Mouse (Mus musculus): ENCODE measurements around the gene Tex52.

Tex52 gene

GRCm38 (mm10) chr6:128375192-128375591 is at the start of gene Tex52, which contains the start of gene Gm44596:
TSS of gene Tex52 (plus strand) at chr6:128375456.
TSS of gene Gm44596 (plus strand) at chr6:128375503.
- DNase-seq (ENCODE audit: extremely low read depth, low read depth), result no peak

GRCm38 (mm10) chr6:128334397-128335124 is 40.7 kb upstream of the Tex52 start:
- peak; percentile 19 for DNase-seq (ENCODE audit: extremely low read depth, low read depth)

- DNase-seq (ENCODE audit: extremely low read depth, low read depth), result no peak
Measured at GRCm38 (mm10) chr6:128337467-128337866, 37.8 kb upstream of the Tex52 start.

- no peak for DNase-seq (ENCODE audit: extremely low read depth, low read depth)
Measured at GRCm38 (mm10) chr6:128338876-128339275, 36.4 kb upstream of the Tex52 start.

- no peak for DNase-seq (ENCODE audit: extremely low read depth, low read depth)
Measured at GRCm38 (mm10) chr6:128341956-128342723, 33.1 kb upstream of the Tex52 start.

- peak; percentile 55 for DNase-seq (ENCODE audit: extremely low read depth, low read depth)
Measured at GRCm38 (mm10) chr6:128345623-128346022, 29.6 kb upstream of the Tex52 start.

GRCm38 (mm10) chr6:128346782-128347181 is 28.5 kb upstream of the Tex52 start:
- no peak for DNase-seq (ENCODE audit: extremely low read depth, low read depth)

GRCm38 (mm10) chr6:128349711-128350110 is 25.5 kb upstream of the Tex52 start:
- no peak for DNase-seq (ENCODE audit: extremely low read depth, low read depth)

- DNase-seq (ENCODE audit: extremely low read depth, low read depth), result no peak
Measured at GRCm38 (mm10) chr6:128354140-128354539, 21.1 kb upstream of the Tex52 start.

GRCm38 (mm10) chr6:128355201-128355681 is 20.0 kb upstream of the Tex52 start:
- DNase-seq (ENCODE audit: extremely low read depth, low read depth), result peak; percentile 26

GRCm38 (mm10) chr6:128355726-128356416 is 19.4 kb upstream of the Tex52 start, which contains the start of gene Tulp3:
TSS of gene Tulp3 (minus strand) at chr6:128355851.
- DNase-seq (ENCODE audit: extremely low read depth, low read depth), result peak; percentile 79

GRCm38 (mm10) chr6:128358999-128359398 is 16.3 kb upstream of the Tex52 start:
- DNase-seq (ENCODE audit: extremely low read depth, low read depth), result no peak

GRCm38 (mm10) chr6:128361901-128362300 is 13.4 kb upstream of the Tex52 start:
- no peak for DNase-seq (ENCODE audit: extremely low read depth, low read depth)

GRCm38 (mm10) chr6:128362381-128363006 is 12.8 kb upstream of the Tex52 start, which contains the start of the genes Rhno1 and Foxm1:
TSS of gene Rhno1 (minus strand) at chr6:128362911.
TSS of gene Foxm1 (plus strand) at chr6:128362967.
- DNase-seq (ENCODE audit: extremely low read depth, low read depth), result no peak

GRCm38 (mm10) chr6:128363007-128363825 is 12.0 kb upstream of the Tex52 start:
- no peak for DNase-seq (ENCODE audit: extremely low read depth, low read depth)

GRCm38 (mm10) chr6:128364721-128365120 is 10.5 kb upstream of the Tex52 start:
- no peak for DNase-seq (ENCODE audit: extremely low read depth, low read depth)

- DNase-seq (ENCODE audit: extremely low read depth, low read depth), result no peak
Measured at GRCm38 (mm10) chr6:128366466-128366865, 8.8 kb upstream of the Tex52 start.

GRCm38 (mm10) chr6:128370040-128370439 is 5.2 kb upstream of the Tex52 start:
- DNase-seq (ENCODE audit: extremely low read depth, low read depth), result no peak

GRCm38 (mm10) chr6:128376371-128377085 is 1.3 kb downstream of the Tex52 start:
- DNase-seq (ENCODE audit: extremely low read depth, low read depth), result no peak

- DNase-seq (ENCODE audit: extremely low read depth, low read depth), result no peak
Measured at GRCm38 (mm10) chr6:128379636-128380035, 4.4 kb downstream of the Tex52 start.
